Mouse (Mus musculus) Patski (cell line): ENCODE measurements around the gene Lcn2. TPM values are rescaled to one million over a fixed set of nuclear protein-coding genes. Genes with fewer than 3 reads are reported as not detected.

ENCODE experiments used
- ATAC-seq: fragments of 100-300 bp; one replicate; pipeline ENCODE4 v1.8.0; 2021
- CTCF ChIA-PET: fragments of 350-600 bp; sonication (Branson Sonifier 250); formaldehyde crosslinking; loops from one replicate; lab custom pipeline; 2022; ENCODE audit warnings: inconsistent platforms; lab: Charles Lee
- POLR2A ChIA-PET: fragments of 350-600 bp; sonication (Branson Sonifier 250); formaldehyde crosslinking; loops from one replicate; lab custom pipeline; 2022; ENCODE audit warnings: antibody characterized with exemption, inconsistent platforms; lab: Charles Lee
- DNase-seq: peaks from one replicate; pipeline ENCODE4 v3.0.0-alpha.2; 2011; ENCODE audit warnings: low read depth, low spot score
- H3K27me3 ChIP-seq: fragments of 371-371 bp; one replicate; pipeline ENCODE4 v1.5.1; 2021
- CTCF ChIP-seq: fragments of 100-300 bp; IDR thresholded peaks from one replicate; pipeline ENCODE4 v1.5.1; 2021
- in situ Hi-C: fragments of 300-500 bp; cut with MboI; formaldehyde crosslinking; loops from 3 replicates; pipeline ENCODE4 v1.11.1; 2018; ENCODE audit warnings: low pct_unique_long_range_greater_than_20kb, mixed read lengths
- polyA plus RNA-seq: library from polyadenylated mRNA; unstranded; gene quantifications from one replicate; pipeline ENCODE4 v1.2.3, GENCODE M21; 2021

Gene Lcn2
- polyA plus RNA-seq, 1 experiment from 2014 or later = 98.7 TPM

DNA sequence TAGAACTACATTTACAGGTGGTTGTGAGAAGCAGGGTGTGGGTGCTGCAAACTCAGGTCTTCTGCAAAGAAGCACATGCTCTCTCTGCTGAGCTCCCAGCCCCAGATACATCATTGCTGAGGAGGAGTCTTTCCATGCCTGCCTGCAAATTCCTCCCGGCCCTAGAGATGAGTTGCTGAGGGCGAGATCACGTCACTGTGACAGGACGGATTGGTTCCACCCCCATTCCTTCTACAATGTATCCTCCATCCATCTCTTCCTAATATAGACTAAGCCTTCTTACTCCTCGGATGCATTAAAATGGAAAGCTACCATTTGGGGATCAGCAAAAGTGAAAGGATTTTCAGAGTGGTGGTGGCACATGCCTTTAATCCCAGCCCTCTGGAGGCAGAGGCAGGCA is 37.5 kb upstream of the Lcn2 start:
- DNase-seq (no peak), ATAC-seq (no peak)
- TF ChIP-seq CTCF = no peak
- ChIA-PET CTCF (interaction anchor here (1.0 to 1.7 kb wide), 3 partner anchors 21 to 61 kb away, joined by 3 to 4 read pairs (median 4); no protein-coding TSS in a partner anchor), POLR2A (interaction anchor here (0.8 kb wide), 1 partner anchor 21 kb away, joined by 3 read pairs; no protein-coding TSS in a partner anchor)
- no peaks in the 10 kb centered on the region for H3K27me3 ChIP-seq
- in situ Hi-C loops = no loop called here

GRCm38 (mm10) chr2:32424796-32425195 is 36.7 kb upstream of the Lcn2 start:
- ATAC-seq (no peak), DNase-seq (no peak)
- no peaks in the 10 kb centered on the region for H3K27me3 ChIP-seq
- POLR2A ChIA-PET = interaction anchor here (1.3 kb wide), 1 partner anchor 26 kb away, joined by 3 read pairs; the partner anchor contains the start of gene Slc25a25
- TF ChIP-seq CTCF = no peak
- in situ Hi-C loops = no loop called here
- CTCF ChIA-PET = interaction anchor here (1.1 to 1.7 kb wide), 2 partner anchors 24 to 62 kb away, joined by 4 read pairs; no protein-coding TSS in a partner anchor

DNA sequence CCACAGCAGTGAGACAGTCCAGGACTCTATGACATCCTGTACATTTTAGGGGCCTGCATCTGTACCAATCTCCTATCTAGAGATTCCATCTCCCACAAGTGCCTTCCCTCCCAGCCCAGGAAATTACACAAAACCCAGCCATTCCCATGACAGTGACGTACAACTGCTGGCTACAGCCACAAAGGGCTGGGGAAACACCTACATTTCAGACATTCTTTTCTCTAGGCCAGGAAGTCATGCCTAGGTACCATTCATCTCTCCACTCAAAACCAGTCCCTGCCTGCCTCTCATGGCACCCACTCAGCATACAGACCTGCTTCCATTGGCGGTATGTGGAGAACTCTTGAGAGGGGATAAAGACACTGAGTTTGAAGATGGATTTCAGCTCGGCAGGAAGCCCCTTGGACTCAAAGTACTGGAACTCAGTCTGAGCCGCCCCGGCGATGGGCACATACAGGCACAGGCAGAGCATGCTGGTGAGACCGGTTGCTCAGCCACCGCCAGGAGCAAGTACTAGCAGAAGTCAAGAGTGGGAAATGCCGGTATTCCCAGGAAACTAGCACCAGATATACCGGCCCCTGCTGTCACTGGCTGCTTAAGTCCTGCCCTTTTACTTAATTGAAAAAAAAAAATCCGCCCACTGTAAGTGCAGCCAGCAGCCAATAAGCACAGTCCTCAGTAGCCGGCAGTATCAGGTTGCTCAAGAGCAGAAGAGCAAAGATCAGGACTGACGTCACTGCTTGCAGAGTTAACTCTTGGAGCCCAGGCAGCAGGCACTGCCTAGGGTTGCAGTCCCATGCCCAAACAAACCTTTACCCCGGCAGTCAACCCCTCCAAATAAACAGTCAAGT is 35.7 kb upstream of the Lcn2 start:
- POLR2A ChIA-PET = interaction anchor here (1.3 kb wide), 1 partner anchor 27 kb away, joined by 3 read pairs; the partner anchor contains the start of gene Slc25a25
- ATAC-seq (peak; percentile 79), DNase-seq (no peak)
- CTCF ChIA-PET = no interaction called here
- TF ChIP-seq CTCF = no peak
- in situ Hi-C loops = no loop called here
- H3K27me3 ChIP-seq = no peaks in the 10 kb centered on the region

DNA sequence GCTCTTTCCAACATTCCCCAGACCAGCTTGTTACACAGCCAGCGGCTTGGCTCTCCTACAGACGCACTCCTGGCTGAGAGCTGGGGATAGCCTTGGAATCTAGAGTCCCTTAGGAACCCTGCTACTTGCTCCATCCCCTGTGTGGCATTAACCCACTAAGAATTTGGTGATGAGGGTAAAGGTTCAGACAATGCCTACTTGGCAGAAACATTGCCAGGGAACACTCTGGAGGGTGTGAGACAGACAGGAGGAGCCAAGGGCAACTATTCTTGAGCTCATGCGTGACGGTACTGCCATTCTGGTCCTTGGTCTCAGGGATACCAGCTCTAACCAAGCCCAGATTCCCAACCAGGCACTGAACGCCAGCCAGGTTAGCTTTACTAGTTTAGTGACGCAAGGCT is 33.8 kb upstream of the Lcn2 start:
- DNase-seq (no peak), ATAC-seq (no peak)
- H3K27me3 ChIP-seq = no peaks in the 10 kb centered on the region
- POLR2A ChIA-PET = interaction anchor here (0.6 to 2.2 kb wide), 4 partner anchors 9 to 36 kb away, joined by 3 to 6 read pairs (median 4); no protein-coding TSS in a partner anchor
- CTCF ChIA-PET = interaction anchor here (1.0 to 2.6 kb wide), 5 partner anchors 17 to 67 kb away, joined by 3 to 15 read pairs (median 5); no protein-coding TSS in a partner anchor
- in situ Hi-C loops = no loop called here
- no peak for TF ChIP-seq CTCF

GRCm38 (mm10) chr2:32420647-32421046 is 32.6 kb upstream of the Lcn2 start:
- TF ChIP-seq CTCF = no peak
- ATAC-seq = no peak
- ChIA-PET CTCF (interaction anchor here (1.6 to 2.6 kb wide), 3 partner anchors 15 to 68 kb away, joined by 5 to 15 read pairs (median 7); no protein-coding TSS in a partner anchor), POLR2A (interaction anchor here (2.2 kb wide), 1 partner anchor 11 kb away, joined by 6 read pairs; no protein-coding TSS in a partner anchor)
- DNase-seq = no peak
- in situ Hi-C loops = no loop called here
- no peaks in the 10 kb centered on the region for H3K27me3 ChIP-seq

DNA sequence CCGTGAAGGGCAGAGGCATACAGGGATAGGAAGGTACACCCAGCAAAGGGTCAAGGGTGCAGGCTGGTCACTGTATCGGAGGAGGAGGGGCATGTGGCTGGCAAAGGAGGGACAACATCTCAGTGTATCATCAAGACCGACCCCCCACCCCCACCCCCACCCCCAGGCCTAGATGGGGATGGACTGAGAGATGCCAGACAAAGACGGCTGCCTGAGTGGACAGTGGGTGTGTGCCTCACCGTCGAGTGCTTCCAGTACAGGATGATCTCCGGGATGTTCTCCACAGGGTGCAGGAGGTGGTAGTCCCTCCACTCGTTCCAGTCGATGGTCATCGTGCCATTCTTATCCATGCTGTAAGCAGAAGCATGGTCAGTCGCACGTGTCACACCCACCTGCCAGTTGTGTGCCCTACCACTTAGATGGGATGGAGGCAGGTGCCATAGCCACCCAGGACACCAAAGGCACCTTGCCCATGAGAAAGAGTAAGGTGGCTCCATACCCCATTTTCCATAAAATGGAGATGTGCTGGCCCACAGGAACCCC is 32.1 kb upstream of the Lcn2 start:
- DNase-seq (no peak), ATAC-seq (no peak)
- in situ Hi-C loops = no loop called here
- no peaks in the 10 kb centered on the region for H3K27me3 ChIP-seq
- ChIA-PET CTCF (interaction anchor here (1.7 to 2.6 kb wide), 5 partner anchors 13 to 69 kb away, joined by 4 to 15 read pairs (median 5); no protein-coding TSS in a partner anchor), POLR2A (no interaction called here)
- no peak for TF ChIP-seq CTCF

GRCm38 (mm10) chr2:32419359-32419758 is 31.3 kb upstream of the Lcn2 start:
- CTCF ChIA-PET = interaction anchor here (0.7 to 2.6 kb wide), 7 partner anchors 9 to 69 kb away, joined by 3 to 11 read pairs (median 5); no protein-coding TSS in a partner anchor
- TF ChIP-seq CTCF = no peak
- in situ Hi-C loops = loop anchor here (5.0 kb wide), 1 partner anchor 33 kb away; the partner anchor contains the start of genes Naif1 and Slc25a25
- POLR2A ChIA-PET = no interaction called here
- DNase-seq (no peak), ATAC-seq (no peak)
- no peaks in the 10 kb centered on the region for H3K27me3 ChIP-seq

DNA sequence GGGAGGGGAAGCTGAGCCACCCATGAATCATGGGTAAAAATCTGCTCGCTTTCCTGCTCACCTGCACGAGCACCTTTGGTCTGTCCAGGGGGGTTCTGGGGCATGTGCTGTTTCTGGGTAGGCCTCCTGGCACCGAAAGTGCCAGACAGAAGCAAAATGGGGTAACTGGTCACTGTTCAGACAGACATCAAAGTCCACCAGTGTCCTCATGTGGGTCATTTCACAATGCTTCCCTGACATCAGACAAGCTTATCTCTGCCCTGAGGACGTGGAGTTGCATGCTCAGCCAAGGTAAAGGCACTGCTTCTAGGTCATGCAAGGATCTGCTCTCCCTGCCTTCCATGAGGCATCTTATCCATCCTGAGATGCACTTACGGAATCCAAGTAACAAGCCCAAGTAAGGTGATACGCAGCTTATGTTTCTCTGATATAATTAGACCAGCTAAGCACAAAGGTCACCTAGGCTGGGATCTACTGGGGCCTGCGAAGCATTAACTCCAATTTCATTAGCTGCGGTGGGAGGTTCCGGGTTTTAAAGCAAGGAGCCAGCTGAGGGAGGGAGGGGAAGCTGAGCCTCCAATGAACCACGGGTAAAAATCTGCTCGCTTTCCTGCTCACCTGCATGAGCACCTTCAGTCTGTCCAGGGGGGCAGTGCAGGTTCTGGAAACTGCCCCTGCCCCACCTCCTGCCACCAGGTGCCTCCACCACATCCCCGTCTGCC is 30.5 kb upstream of the Lcn2 start:
- no peak for TF ChIP-seq CTCF
- in situ Hi-C loops = loop anchor here (5.0 kb wide), 1 partner anchor 34 kb away; the partner anchor contains the start of genes Naif1 and Slc25a25
- ChIA-PET POLR2A (interaction anchor here (1.4 kb wide), 1 partner anchor 36 kb away, joined by 3 read pairs; no protein-coding TSS in a partner anchor), CTCF (interaction anchor here (0.7 to 2.6 kb wide), 7 partner anchors 8 to 70 kb away, joined by 3 to 11 read pairs (median 5); no protein-coding TSS in a partner anchor)
- ATAC-seq (no peak), DNase-seq (no peak)
- no peaks in the 10 kb centered on the region for H3K27me3 ChIP-seq

- TF ChIP-seq CTCF = no peak
- ATAC-seq (no peak), DNase-seq (no peak)
- POLR2A ChIA-PET = no interaction called here
- CTCF ChIA-PET = interaction anchor here (1.3 to 2.6 kb wide), 2 partner anchors 12 to 69 kb away, joined by 4 to 11 read pairs; no protein-coding TSS in a partner anchor
- in situ Hi-C loops = loop anchor here (5.0 kb wide), 1 partner anchor 35 kb away; the partner anchor contains the start of genes Naif1 and Slc25a25
- no peaks in the 10 kb centered on the region for H3K27me3 ChIP-seq
These were observed 29.4 kb upstream of the Lcn2 start for GRCm38 (mm10) chr2:32417486-32417885.
